Mouse (Mus musculus) CH12.LX (cell line): ENCODE measurements at regions not wholly inside any gene's neighbourhood (a gene's known extent, or its start where the extent isn't known, plus 50 kb on each side); places are given as distances from the start of the nearest gene placed in this dataset.

Experiments
- DNase-seq: peaks from one replicate; pipeline ENCODE4 v3.0.0-alpha.2; 2013; ENCODE audit errors: extremely low read depth
- H3K27ac ChIP-seq: 2 replicates; pipeline ENCODE4 v1.5.1; 2012; ENCODE audit warnings: low read depth, mild to moderate bottlenecking, control low read depth, moderate library complexity; ENCODE audit not compliant: insufficient read depth
- H3K27me3 ChIP-seq: replicated peaks from 2 replicates; pipeline ENCODE3; 2012; ENCODE audit warnings: inconsistent platforms
- H3K36me3 ChIP-seq, 2 experiments: replicated peaks in 1 of 2; 2 replicates each; pipeline versions ENCODE3 to v1.6.1; 2012; ENCODE audit warnings: inconsistent platforms in 1 of 2, low read length in 1 of 2, mild to moderate bottlenecking in 1 of 2, mixed read lengths in 1 of 2, moderate library complexity in 1 of 2; ENCODE audit not compliant: control insufficient read depth in 1 of 2, insufficient read depth in 1 of 2
- H3K4me1 ChIP-seq, 2 experiments: 2 replicates each; pipeline ENCODE4 v1.6.1; 2012; ENCODE audit warnings: inconsistent platforms in 1 of 2, moderate library complexity in 1 of 2; ENCODE audit not compliant: insufficient read depth in 2 of 2, control insufficient read depth in 1 of 2
- H3K4me2 ChIP-seq: 2 replicates; pipeline ENCODE4 v1.6.1; 2012; ENCODE audit warnings: low read depth, mild to moderate bottlenecking, control low read depth; ENCODE audit not compliant: poor library complexity, insufficient read depth, severe bottlenecking
- H3K4me3 ChIP-seq, 3 experiments: fragments of 150-350 bp in 1 of 3; sonication (generic) in 1 of 3; replicated peaks in 1 of 3; 2 replicates each; pipeline versions ENCODE3 to v1.5.1; 2011 to 2012; ENCODE audit warnings: low read depth in 2 of 3, low read length in 2 of 3, mild to moderate bottlenecking in 2 of 3, moderate library complexity in 2 of 3, control low read depth in 1 of 3, improper control_type of control experiment in 1 of 3, inconsistent platforms in 1 of 3, mixed read lengths in 1 of 3; ENCODE audit not compliant: poor library complexity in 1 of 3
- H3K79me2 ChIP-seq: replicated peaks from 2 replicates; pipeline ENCODE4 v1.6.1; 2012; ENCODE audit warnings: mild to moderate bottlenecking, moderate library complexity; ENCODE audit not compliant: control insufficient read depth, poor library complexity, insufficient read depth, severe bottlenecking; ENCODE audit errors: extremely low read depth
- H3K9ac ChIP-seq: 2 replicates; pipeline ENCODE4 v1.6.1; 2012; ENCODE audit warnings: low read depth, mild to moderate bottlenecking, control low read depth, moderate library complexity; ENCODE audit not compliant: insufficient read depth
- H3K9me3 ChIP-seq: replicated peaks from 2 replicates; pipeline ENCODE3; 2012; ENCODE audit warnings: low read length, inconsistent platforms, mixed read lengths
- BHLHE40 ChIP-seq: IDR thresholded peaks from 2 replicates; pipeline ENCODE4 v1.6.1; 2011; ENCODE audit warnings: mild to moderate bottlenecking, low read depth, low read length, improper control_type of control experiment
- CHD2 ChIP-seq: IDR thresholded peaks from 2 replicates; pipeline ENCODE4 v1.6.1; 2011; ENCODE audit warnings: low read length, improper control_type of control experiment
- CTCF ChIP-seq, 2 experiments: IDR thresholded peaks in 1 of 2; conservative IDR thresholded peaks in 1 of 2; 2 replicates each; pipeline ENCODE4 v1.5.1; 2011 to 2012; ENCODE audit warnings: low read depth in 2 of 2, low read length in 2 of 2, improper control_type of control experiment in 1 of 2, inconsistent platforms in 1 of 2, mild to moderate bottlenecking in 1 of 2, moderate library complexity in 1 of 2
- EP300 ChIP-seq: IDR thresholded peaks from 2 replicates; pipeline ENCODE4 v1.6.1; 2011; ENCODE audit warnings: low read length, improper control_type of control experiment
- ETS1 ChIP-seq: conservative IDR thresholded peaks from 2 replicates; pipeline ENCODE4 v1.6.1; 2012; ENCODE audit warnings: low read depth, mild to moderate bottlenecking, inconsistent platforms, low read length, improper control_type of control experiment, moderate library complexity
- GABPA ChIP-seq: IDR thresholded peaks from 2 replicates; pipeline ENCODE4 v1.6.1; 2012; ENCODE audit warnings: low read depth, low read length, improper control_type of control experiment, inconsistent platforms; ENCODE audit not compliant: insufficient replicate concordance
- HCFC1 ChIP-seq: IDR thresholded peaks from 2 replicates; pipeline ENCODE4 v1.6.1; 2012; ENCODE audit warnings: low read depth, mild to moderate bottlenecking, inconsistent platforms, low read length, improper control_type of control experiment
- MAZ ChIP-seq: IDR thresholded peaks from 2 replicates; pipeline ENCODE4 v1.6.1; 2012; ENCODE audit warnings: low read depth, mild to moderate bottlenecking, inconsistent platforms, low read length, improper control_type of control experiment, moderate library complexity
- MEF2A ChIP-seq: IDR thresholded peaks from 2 replicates; pipeline ENCODE4 v1.6.1; 2014; ENCODE audit warnings: low read depth, mild to moderate bottlenecking, inconsistent platforms, low read length, improper control_type of control experiment, borderline replicate concordance
- MYC ChIP-seq: IDR thresholded peaks from 2 replicates; pipeline ENCODE4 v1.6.1; 2011; ENCODE audit warnings: low read depth, mild to moderate bottlenecking, improper control_type of control experiment, low read length
- NELFE ChIP-seq: IDR thresholded peaks from 2 replicates; pipeline ENCODE4 v1.6.1; 2011; ENCODE audit warnings: low read depth, low read length, improper control_type of control experiment
- NRF1 ChIP-seq: IDR thresholded peaks from 2 replicates; pipeline ENCODE4 v1.6.1; 2014; ENCODE audit warnings: low read depth, mild to moderate bottlenecking, inconsistent platforms, low read length, improper control_type of control experiment, moderate library complexity
- POLR2AphosphoS2 ChIP-seq: IDR thresholded peaks from 2 replicates; pipeline ENCODE4 v1.6.1; 2011; ENCODE audit warnings: low read depth, low read length, improper control_type of control experiment
- SIN3A ChIP-seq: IDR thresholded peaks from 2 replicates; pipeline ENCODE4 v1.6.1; 2012; ENCODE audit warnings: low read length, improper control_type of control experiment, inconsistent platforms
- SMC3 ChIP-seq: IDR thresholded peaks from 2 replicates; pipeline ENCODE4 v1.6.1; 2011; ENCODE audit warnings: low read depth, low read length, improper control_type of control experiment
- TBP ChIP-seq: conservative IDR thresholded peaks from 2 replicates; pipeline ENCODE4 v1.6.1; 2011; ENCODE audit warnings: low read depth, low read length, improper control_type of control experiment
- TCF12 ChIP-seq: IDR thresholded peaks from 2 replicates; pipeline ENCODE4 v1.6.1; 2014; ENCODE audit warnings: low read depth, mild to moderate bottlenecking, inconsistent platforms, low read length, improper control_type of control experiment
- UBTF ChIP-seq: IDR thresholded peaks from 2 replicates; pipeline ENCODE4 v1.6.1; 2012; ENCODE audit warnings: low read depth, mild to moderate bottlenecking, inconsistent platforms, low read length, improper control_type of control experiment, moderate library complexity
- USF1 ChIP-seq: IDR thresholded peaks from 2 replicates; pipeline ENCODE4 v1.6.1; 2014; ENCODE audit warnings: low read depth, mild to moderate bottlenecking, inconsistent platforms, low read length, improper control_type of control experiment
- USF2 ChIP-seq: conservative IDR thresholded peaks from 2 replicates; pipeline ENCODE4 v1.6.1; 2011; ENCODE audit warnings: low read depth, low read length, improper control_type of control experiment
- dilution Hi-C: fragments of 300-500 bp; cut with MboI; formaldehyde crosslinking; loops from 2 replicates; pipeline ENCODE4 v1.14.3; 2020; ENCODE audit warnings: low sequenced_read_pairs; ENCODE audit not compliant: extremely low pct_unique_long_range_greater_than_20kb, extremely low pct_ligation_motif_present
- in situ Hi-C: fragments of 300-500 bp; cut with MboI; formaldehyde crosslinking; loops from 3 replicates; pipeline ENCODE4 v1.14.3; 2019; ENCODE audit warnings: low sequenced_read_pairs, low pct_ligation_motif_present, low pct_unique_long_range_greater_than_20kb, mixed read lengths

DNA sequence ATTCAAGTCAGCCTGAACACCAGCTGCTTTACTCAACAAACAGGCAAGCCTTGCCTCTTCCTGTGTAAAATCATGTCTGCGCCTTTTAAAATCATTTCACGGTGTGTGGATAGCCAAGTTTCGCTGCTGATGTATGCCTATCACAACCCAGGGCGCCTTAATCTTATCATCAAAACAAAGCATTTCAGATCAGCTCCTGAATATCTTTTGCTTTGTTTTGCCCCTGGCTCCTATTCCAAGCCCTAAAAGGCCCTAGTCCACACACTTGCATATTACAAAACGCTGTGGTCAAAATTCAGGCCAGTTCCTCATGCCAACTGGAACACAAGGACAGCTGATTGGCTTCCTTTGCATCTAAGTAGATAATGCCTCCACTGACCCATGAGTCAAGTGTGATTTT, 501.7 kb upstream of the Gulo start:
- dilution Hi-C loops, result no loop called here
- H3K27me3 ChIP-seq, result no peaks in the 10 kb centered on the region
- H3K9ac ChIP-seq, result no peak overlapping the region
- no peak for DNase-seq
- H3K27ac ChIP-seq, result no peak overlapping the region
- peaks cover 3% of the 10 kb centered on the region for H3K9me3 ChIP-seq
- H3K4me2 ChIP-seq, result no peak overlapping the region; the same call in 1 of the 2 replicates
- H3K4me3 ChIP-seq, result no peak overlapping the region
- no peaks in the 10 kb centered on the region for H3K36me3 ChIP-seq
- TF ChIP-seq USF1, result no peak
- TF ChIP-seq CHD2, result no peak
- TF ChIP-seq TCF12, result no peak
- no peak for TF ChIP-seq SMC3
- no peak for TF ChIP-seq GABPA
- TF ChIP-seq SIN3A, result no peak
- TF ChIP-seq CTCF (conservative IDR thresholded peaks at IDR 0.05 in 1 of 2, IDR thresholded peaks at IDR 0.05 in 1 of 2; ENCODE audit: low read depth in 2 of 2, low read length in 2 of 2), result no peak
- TF ChIP-seq MYC, result no peak
- no peak for TF ChIP-seq TBP
- TF ChIP-seq NELFE, result no peak
- TF ChIP-seq POLR2AphosphoS2, result no peak
- TF ChIP-seq MAZ, result no peak
- TF ChIP-seq MEF2A, result no peak
- no peak for TF ChIP-seq HCFC1
- no peak for TF ChIP-seq NRF1
- TF ChIP-seq UBTF, result no peak
- TF ChIP-seq, all 38 proteins: peak for 0
- Histone ChIP-seq H3K79me2 (no peaks in the 10 kb centered on the region), H3K4me1 (peaks cover 14 to 26% of the 10 kb centered on the region in 2 experiments)
- in situ Hi-C loops, result no loop called here

DNA sequence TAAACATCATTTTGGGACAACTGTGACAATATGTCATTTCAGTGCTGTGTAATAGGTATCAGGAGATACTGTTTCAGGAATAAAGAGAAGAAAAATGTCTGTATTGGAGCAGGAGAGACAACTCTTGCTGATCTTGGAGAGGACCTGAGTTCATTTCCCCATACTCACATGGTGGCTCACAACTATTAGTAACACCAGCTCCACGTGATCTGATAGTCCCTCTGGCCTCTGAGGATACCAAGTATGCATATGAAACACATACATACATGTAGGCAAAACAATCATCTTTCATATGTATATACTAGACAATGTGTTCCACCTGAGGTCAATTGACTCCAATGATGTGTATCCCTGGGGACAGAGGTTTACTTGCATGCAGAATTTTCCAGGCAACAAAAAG, 501.2 kb upstream of the Gulo start:
- dilution Hi-C loops, result no loop called here
- Histone ChIP-seq H3K27me3 (no peaks in the 10 kb centered on the region), H3K27ac (no peak overlapping the region), H3K4me1 (peaks cover 14 to 26% of the 10 kb centered on the region in 2 experiments), H3K4me3 (no peak overlapping the region), H3K4me2 (no peak overlapping the region; the same call in 1 of the 2 replicates)
- TF ChIP-seq NELFE, result no peak
- peak; percentile 39 for TF ChIP-seq USF1
- TF ChIP-seq UBTF, result no peak
- TF ChIP-seq MYC, result 0 out of 2 replicates have a peak, but pooled peaks have one; percentile 21
- peak; percentile 40; the same call in 1 of the 2 replicates for TF ChIP-seq USF2
- peak; percentile 9; the same call in 1 of the 2 replicates for TF ChIP-seq EP300
- 0 out of 2 replicates have a peak, but pooled peaks have one; percentile 10 for TF ChIP-seq ETS1
- TF ChIP-seq BHLHE40, result peak; percentile 77
- TF ChIP-seq, all 38 proteins: peak for 6
- in situ Hi-C loops, result no loop called here
- H3K79me2 ChIP-seq, result no peaks in the 10 kb centered on the region
- peaks cover 3% of the 10 kb centered on the region for H3K9me3 ChIP-seq
- H3K36me3 ChIP-seq, result no peaks in the 10 kb centered on the region
- no peak overlapping the region for H3K9ac ChIP-seq
- DNase-seq, result peak; percentile 36
